Mouse (Mus musculus) thymus, postnatal 0 days (tissue): ENCODE measurements around the gene Alyref2. TPM values are rescaled to one million over a fixed set of nuclear protein-coding genes. Genes with fewer than 3 reads are reported as not detected.
"Not testable (repeated sequence)": the region's sequence is repeated elsewhere in the genome, so short reads cannot be mapped to it uniquely, and the experiment has no call there.

Experiments
- DNase-seq: peaks from one replicate; pipeline ENCODE4 v3.0.0-alpha.2; 2015; ENCODE audit warnings: low spot score
- polyA plus RNA-seq: library from polyadenylated mRNA; unstranded; fragments of >200 nt; fragmentation: Nextera tagmentation; extraction: Ambion mirVana; gene quantifications from 2 replicates; pipeline ENCODE4 v1.2.1, GENCODE M21; 2015

Alyref2 gene
- 18.7 and 20.4 TPM in 2 replicates for polyA plus RNA-seq

DNA sequence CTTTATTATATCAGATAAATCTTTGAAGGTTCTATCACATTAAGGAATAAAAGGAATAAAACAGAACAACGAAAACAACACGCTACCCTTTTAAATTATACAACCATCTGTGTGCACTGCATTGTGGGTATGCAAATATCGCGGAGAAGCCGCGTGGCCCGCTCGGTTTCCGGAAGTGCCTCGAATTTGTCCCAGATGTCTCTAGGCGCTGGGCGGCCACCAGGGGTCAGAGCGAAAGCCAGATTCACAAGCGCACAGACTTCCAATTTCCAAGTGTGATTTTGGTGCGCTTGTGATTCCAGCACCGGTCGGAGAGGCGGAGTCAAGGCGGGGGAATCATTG, at the start of gene Alyref2:
Gene Alyref2 (plus strand): TSS at position 229 of the 342 bp plus-strand sequence.
- DNase-seq = peak; percentile 94

DNA sequence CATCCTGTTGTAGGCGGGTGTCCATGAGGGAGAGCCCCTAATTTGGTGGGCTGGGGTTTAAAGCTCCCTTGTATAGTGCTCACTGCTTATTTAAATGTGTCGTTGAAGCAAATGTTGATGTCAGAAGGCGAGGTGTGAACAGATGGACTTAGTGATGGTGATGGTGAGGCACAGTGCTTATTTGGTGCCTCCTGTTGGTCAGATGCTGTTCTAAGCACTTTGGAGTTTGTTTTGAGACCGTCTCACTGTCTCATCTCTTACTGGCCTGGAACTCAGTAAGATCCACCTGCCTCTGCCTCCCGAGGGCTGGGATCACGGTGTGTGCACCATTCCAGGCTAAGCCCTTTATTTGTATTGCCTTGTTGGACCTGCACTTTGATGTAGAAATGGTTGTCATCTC, 48.4 kb upstream of the Alyref2 start:
- no peak for DNase-seq

DNA sequence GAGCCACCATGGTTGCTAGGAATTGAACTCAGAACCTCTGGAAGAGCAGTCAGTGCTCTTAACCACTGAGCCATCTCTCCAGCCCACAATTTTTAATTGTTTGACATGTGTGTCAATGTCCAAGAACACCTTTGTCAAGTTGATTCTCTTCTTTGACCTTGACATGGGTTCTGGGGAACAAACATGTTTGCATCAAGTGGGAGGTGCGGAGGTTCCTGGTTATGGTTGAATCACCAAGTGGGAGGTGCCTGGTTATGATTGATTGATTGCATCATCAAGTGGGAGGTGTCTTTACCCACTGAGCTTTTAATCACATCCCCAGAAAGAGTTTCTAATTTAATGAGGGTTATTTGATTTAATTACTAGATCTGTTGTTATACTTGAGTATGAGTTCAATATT, 45.7 kb upstream of the Alyref2 start:
- DNase-seq = no peak

DNA sequence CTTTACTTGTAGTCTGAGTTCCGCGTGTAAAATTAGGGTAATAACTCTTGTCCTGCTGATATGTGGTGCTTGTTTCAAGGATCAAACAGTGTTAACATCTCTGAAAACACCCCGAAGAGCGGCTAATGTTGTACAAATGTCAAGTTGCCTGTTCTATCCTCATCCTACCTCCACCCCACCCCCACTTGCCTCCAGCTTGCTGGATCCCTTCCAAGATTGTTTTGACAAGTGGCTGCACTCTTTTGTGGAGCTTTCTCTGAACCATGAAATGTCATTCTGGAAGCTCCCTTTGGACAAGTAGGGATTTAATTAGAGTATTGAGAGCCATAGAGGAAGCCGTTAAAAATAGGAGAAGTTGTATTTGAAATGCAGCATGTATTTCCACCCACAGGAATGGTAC, 43.5 kb upstream of the Alyref2 start:
- no peak for DNase-seq

DNA sequence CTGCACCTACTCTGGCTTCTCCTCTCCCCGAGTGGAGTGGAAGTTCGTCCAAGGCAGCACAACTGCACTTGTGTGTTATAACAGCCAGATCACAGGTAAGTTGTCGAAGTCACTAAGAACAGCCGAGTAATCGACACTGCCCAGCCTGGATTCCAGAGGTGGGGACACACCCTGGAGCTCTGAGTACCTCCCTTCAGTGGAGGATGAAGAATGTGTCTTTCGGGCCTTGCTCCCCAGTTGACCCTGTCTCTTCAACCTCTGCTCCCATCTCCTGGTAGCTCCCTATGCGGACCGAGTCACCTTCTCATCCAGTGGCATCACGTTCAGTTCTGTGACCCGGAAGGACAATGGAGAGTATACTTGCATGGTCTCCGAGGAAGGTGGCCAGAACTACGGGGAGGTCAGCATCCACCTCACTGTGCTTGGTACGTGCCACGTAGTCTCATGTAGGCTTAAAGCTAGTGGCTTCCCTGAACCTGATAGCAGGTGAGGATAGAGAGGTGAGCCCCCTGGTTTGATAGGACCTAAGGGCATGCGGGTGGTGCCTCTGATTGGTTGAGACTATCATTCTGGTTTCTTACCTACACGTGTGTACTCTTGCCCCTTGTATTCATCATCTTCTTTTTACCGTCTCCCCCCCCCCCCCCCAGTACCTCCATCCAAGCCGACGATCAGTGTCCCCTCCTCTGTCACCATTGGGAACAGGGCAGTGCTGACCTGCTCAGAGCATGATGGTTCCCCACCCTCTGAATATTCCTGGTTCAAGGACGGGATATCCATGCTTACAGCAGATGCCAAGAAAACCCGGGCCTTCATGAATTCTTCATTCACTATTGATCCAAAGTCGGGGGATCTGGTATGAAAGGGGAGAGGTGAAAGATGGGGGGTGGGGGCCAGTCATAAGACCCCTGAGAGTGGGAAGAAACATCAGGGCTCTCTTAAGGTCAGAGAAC, 42.5 kb upstream of the Alyref2 start:
- no peak for DNase-seq

DNA sequence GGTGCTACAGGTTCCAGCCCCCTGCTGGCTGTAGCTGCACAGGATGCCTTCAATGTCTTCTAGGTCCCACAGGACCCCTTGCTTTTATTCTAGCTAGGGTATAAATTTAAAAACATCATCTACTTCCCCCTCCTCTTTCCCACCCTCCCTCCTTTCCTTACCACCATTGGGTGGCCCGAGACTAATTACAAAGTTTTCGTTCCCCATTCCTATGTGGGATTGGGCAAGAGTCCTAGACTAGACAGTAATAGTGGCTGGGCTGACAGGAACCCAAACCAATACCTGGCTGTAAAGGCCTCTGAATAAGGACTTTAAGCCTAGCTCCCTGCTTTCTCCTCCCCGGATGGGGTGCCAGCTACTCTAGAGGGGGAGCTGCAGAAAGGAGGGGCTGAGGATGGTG, 40.1 kb upstream of the Alyref2 start:
- DNase-seq = no peak

DNA sequence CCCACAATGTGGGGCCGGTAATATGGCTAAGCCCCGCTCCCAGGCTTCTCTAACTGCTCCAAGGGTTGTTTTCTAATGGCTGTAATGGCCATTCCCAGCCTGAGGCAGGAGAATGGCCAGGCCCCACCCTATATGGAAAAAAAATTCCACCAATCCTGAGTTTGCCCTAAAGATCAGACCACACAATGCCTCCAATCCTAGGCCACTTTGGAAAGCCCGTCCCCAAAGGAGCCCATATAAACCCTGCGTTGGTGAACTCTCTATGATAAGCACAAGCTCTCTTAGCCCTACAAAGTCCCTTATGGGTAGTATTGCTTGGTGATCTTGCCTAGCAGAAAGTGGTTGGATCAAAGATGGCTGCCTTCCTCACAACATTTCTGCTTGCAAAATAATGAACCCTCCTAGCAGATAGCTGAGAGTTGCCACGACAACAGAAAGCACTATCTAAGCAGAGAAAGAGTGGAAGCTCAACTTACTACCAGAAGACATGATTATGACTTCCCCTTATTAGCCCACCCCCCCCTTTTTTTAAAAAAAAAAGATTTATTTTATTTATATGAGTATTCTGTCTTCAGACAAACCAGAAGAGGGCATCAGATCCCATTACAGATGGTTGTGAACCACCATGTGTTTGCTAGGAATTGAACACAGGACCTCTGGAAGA, 37.4 kb upstream of the Alyref2 start:
- no peak for DNase-seq

DNA sequence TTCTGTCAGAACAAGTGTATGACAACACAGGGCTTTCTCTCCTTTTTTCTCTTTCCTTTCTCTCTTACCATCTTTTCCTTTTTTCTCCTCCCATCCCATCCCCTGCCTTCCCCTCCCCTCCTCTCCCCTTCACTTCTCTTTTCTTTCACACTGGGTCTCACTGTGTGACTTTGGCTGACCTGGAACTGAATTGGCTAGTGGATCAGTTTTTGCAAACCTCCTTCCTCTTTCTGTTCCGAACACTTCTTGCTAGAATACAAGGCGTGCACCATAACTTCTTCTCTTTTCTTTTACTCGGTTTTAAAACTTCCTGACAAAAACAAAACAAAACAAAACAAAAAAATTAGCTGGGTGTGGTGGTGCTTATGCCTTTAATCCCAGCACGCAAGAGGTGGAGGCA, 36.7 kb upstream of the Alyref2 start:
- no peak for DNase-seq

DNA sequence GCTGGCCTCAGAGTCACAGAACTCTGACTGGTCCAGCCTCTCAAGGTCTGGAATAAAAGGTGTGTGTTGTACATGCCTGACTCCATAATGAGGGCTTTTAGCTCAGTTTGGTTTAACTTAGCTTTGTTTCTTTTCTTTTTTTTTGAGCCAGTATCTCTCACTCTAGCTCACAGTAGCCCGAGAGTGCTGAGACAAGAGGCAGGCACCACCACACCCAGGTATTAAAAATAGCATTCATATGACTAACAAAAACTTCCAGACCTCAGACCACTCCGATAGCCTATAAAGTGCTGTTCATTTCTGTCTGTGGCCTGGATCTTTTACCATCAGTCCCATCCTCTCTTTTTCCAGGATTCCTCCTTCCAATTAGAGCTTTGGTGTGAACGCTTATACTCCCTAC, 33.6 kb upstream of the Alyref2 start:
- DNase-seq = no peak

DNA sequence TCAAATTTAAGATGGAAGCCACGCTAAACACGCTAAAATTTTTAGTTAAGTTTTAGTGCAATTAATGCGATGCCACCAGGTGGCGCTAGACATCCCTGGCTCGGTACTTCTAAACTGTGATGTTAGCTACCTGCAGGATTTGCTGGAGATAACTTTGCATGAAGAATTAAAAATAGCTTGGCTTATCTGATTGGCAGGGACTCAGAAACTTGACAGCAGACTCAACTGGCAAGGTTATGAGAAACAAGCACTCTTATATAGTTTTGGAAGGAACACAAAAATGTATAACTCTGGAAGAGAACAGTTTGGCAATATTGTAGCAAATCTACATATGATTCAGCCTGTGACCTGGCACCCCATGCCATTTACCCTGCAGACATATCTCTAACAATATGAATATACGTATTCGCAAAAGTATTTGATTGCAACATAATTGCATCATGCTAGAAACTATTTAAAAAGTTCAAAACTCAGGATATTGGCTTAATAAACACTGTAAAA, 32.9 kb upstream of the Alyref2 start:
- DNase-seq = peak; percentile 81

DNA sequence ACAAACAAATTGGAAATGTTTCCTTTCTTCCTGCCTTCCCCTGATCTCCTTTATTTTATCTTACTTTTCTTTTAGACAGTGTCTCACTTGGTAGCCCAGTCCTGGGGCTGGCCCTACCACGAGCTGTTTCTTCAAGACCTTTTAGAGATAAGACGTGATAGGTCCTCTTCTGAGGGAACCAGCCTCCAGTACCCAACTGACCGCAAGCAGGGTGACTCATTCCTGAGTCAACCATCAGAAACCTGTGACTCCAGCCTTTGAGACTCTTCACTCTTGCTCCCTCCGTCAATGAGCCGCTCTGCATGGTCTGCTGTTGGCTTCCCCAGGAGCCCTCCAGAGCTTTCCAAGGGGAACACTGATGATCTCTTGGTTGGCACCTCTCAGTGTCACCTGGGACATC, 32.4 kb upstream of the Alyref2 start:
- DNase-seq = no peak

DNA sequence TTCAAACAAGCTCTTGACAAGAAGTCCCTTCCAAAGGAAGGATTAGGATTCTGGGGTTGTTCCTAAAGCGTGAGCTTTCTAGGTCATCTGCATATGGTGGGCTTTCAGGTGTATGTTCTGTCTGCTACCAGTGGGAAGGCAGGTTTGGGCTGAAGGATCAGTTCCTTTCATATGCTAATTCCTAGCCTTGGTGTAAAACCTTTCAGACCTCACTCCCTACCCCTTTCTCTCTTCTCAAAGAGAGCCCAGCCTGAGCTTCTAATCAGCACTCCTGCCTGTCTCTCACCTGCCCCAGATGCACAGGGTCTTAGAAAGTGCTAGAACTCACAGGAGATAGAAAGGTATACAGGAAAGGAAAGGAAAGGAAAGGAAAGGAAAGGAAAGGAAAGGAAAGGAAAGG, 31.8 kb upstream of the Alyref2 start:
- DNase-seq = no peak

DNA sequence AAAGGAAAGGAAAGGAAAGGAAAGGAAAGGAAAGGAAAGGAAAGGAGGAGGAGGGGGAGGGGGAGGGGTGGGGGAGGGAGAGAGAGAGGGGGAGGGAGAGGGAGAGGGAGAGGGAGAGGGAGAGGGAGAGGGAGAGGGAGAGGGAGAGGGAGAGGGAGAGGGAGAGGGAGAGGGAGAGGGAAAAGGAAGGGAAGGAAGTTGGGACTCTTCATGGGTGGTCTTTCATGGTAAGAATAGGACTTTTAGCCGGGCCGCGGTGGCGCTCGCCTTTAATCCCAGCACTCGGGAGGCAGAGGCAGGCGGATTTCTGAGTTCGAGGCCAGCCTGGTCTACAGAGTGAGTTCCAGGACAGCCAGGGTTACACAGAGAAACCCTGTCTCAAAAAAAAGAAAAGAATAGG, 31.3 kb upstream of the Alyref2 start:
- DNase-seq = not testable (repeated sequence)

DNA sequence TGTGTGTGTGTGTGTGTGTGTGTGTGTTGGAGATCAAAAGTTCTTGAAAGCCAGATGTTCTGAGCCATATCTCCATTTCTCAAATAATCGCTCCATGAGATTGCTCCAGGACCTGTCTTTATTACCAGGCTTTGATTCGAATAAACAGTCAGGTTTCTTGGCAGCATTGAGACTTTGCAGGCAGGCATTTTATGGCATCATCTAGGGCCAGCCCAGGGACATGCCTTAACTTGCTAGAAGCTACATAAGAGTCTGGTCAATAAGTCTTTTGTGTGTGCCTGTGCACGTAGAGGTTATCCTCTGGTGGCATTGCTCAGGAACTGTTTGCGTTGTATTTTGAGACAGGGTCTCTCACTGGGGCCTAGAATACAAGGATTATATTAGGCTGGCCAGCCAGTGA, 29.8 kb upstream of the Alyref2 start:
- DNase-seq = no peak

DNA sequence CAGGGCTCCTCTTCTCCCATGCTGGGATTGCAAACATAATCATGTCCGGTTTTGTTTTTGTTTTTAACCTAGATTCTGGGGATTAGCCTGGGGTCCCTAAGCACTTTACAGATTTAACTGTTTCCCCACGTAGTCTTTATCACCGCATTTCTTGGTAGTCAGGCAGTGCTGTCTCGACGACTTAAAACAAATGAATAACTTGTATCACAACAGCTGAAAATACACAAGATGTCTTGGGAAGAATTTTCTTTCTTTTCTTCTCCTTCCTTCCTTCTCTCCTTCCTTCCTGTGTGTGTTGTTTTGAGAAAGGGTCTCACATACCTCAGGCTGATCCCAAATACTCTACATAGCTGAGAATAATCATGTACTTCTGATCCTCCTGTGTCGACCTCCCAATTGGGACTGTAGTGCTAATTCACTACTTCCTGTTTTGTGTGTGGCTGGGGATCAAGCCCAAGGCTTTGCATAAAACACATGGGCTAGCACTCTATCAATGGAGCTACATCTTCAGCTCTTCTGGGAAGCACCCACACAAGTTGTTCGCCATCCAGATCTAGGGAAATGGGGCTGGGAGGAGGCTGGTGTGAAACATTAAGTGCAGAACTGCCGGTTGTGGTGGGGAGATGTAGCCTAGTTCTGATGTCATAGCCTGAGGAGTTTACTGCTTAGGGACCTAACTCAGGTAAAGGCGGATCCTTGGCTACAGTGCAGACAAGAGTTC, 29.2 kb upstream of the Alyref2 start:
- DNase-seq = no peak

DNA sequence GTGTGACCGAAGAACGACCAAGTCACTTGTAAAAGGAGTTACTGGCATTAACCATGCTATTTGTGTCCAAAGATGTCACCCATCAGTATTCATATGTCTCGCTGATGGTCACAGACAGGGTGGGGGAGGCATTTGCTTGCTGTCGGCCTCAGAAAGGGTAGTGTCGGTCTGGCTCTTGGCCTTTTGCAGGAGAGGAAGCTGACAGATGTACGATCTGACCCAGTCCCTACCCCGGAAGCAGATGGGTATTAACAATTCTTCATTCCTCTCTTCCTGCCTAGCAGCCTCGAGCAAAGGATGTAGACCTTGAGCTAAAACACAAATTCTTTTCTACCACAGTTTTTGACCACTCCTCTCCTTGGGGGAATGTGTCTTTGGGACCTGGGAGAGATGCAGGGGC, 26.2 kb upstream of the Alyref2 start:
- DNase-seq = no peak

DNA sequence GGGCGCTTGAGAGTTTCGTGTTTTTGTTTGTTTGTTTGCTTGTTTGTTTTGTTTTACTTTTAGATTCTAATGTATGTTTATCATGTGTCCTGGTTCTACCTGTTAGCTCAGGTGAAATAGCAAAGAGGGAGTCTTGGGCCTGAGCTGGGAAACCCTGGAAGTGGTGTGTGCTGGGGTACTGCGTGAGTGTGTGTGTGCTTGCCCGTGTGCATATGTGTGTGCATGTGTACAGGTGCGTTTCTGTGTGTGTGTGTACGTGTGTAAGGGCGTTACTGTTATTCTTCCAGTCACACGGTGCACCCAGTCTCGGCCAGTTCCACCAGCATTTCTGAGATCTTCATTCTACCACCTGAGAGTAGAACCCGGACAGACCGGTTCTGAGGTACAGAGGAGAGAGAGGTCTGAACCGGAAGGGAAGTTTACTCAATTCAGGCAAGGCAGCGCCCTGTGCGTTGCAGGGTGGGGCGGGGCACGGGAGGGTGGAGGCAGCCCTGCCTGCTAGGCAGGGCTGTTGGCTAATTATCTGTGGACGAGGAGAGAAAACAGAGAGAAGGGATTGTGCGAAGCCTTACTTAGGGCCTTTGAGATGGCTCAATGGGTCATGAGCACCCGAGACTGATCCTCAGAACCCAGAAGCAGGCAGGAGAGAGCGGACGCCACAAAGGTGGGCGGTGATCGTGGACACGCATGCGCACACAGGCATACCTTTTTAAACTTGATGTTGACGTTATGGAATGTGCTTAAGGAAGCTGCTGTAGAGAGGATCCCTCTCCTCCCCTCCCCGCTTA, 25.3 kb upstream of the Alyref2 start:
- peak; percentile 28 for DNase-seq

DNA sequence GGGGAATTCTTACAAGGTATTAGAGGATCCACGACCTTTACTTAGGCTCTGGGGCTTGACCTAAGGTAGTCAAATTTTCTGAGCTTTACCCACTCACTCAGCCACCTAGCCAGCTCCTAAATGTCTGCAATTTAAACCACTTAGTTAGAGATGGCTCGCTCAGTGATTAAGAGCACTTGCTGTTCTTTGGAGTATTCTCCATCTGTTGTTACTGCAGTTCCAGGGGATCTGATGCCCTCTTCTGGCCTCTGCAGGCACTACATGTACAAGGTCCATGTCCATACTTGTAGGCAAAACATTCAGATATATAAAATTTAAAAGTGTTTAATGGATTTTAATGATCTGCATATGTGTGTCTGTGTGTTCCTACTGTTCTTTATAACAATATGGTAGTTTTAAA, 24.3 kb upstream of the Alyref2 start:
- peak; percentile 43 for DNase-seq

DNA sequence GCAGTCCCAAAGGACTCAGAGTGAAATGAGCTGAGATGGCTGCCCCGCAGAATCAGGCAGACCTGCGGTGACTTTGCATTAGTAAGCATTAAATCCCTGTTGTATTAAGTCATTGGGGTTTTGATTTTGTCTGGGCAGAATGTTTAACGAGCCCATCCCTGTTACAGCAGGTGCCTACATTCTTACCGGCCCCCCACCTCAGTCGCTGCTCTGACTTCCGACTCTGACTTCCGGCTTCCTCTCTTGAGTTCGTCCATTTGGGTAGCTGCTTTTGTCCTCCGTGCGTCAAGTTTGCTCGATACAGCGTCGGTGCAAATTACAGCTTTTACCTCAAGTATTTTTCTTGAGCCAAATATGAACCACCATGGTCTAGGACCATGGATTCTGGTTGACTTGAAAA, 9.0 kb upstream of the Alyref2 start:
- DNase-seq = no peak

DNA sequence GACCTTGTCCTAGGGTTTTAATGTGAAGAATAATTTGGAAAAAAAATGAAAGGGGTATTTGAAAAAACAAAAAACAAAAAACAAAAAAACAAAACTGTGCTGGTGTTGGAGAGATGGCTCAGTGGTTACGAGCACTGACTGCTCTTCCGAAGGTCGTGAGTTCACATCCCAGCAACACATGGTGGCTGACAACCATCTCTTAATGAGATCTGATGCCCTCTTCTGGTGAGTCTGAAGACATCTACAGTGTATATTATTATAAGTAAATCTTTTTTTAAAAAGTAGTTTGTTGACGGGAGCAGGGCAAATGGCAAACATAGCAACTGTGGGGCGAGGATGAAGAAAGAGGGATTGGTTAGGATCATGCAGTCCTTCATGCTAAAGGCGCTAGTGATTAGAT, 7.9 kb upstream of the Alyref2 start:
- DNase-seq = no peak

DNA sequence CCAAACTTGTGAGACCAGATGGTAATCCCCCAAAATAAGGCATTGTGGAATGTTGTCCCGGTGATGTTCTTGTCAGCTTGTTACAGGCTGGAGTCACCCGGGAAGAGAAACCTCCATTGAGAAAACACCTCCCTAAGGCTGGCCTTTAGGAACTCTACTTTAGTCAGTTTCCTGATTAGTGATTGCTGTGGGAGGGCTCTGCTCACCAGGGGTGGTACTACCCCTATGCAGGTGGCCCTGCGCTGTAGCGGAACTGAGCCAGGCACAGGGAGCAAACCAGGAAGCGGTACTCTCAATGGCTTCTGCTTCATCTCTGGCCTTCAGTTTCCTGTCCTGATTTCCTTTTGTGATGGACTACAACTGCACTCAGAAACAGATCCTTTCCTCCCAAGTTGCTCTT, 3.4 kb upstream of the Alyref2 start:
- no peak for DNase-seq
